Mouse (Mus musculus): ENCODE measurements around the gene Tex264.
A peak's percentile ranks its signal among the peaks of the same experiment; 100 is the strongest.
"Not testable (repeated sequence)": the region's sequence is repeated elsewhere in the genome, so short reads cannot be mapped to it uniquely, and the experiment has no call there.

Gene Tex264

GRCm38 (mm10) chr9:106664433-106664832 is 21.3 kb downstream of the Tex264 start:
- no peak for DNase-seq (ENCODE audit: low read depth)

GRCm38 (mm10) chr9:106663200-106663599 is 22.5 kb downstream of the Tex264 start:
- no peak for DNase-seq (ENCODE audit: low read depth)

GRCm38 (mm10) chr9:106659935-106660334 is 25.8 kb downstream of the Tex264 start:
- no peak for DNase-seq (ENCODE audit: low read depth)

- no peak for DNase-seq (ENCODE audit: low read depth)
These were observed 26.3 kb downstream of the Tex264 start for GRCm38 (mm10) chr9:106659441-106659840.

GRCm38 (mm10) chr9:106657592-106657991 is 28.1 kb downstream of the Tex264 start:
- no peak for DNase-seq (ENCODE audit: low read depth)

GRCm38 (mm10) chr9:106656820-106657219 is 28.9 kb downstream of the Tex264 start:
- no peak for DNase-seq (ENCODE audit: low read depth)

GRCm38 (mm10) chr9:106655884-106656720 is 29.6 kb downstream of the Tex264 start, which contains the start of gene Grm2:
TSS of gene Grm2 (minus strand) at chr9:106656082.
- DNase-seq (ENCODE audit: low read depth): no peak

GRCm38 (mm10) chr9:106652720-106653119 is 33.0 kb downstream of the Tex264 start:
- DNase-seq (ENCODE audit: low read depth): no peak

- DNase-seq (ENCODE audit: low read depth): no peak
These were observed 38.5 kb downstream of the Tex264 start for GRCm38 (mm10) chr9:106647226-106647625.

GRCm38 (mm10) chr9:106645684-106646271 is 39.9 kb downstream of the Tex264 start:
- no peak for DNase-seq (ENCODE audit: low read depth)

- no peak for DNase-seq (ENCODE audit: low read depth)
These were observed 41.9 kb downstream of the Tex264 start for GRCm38 (mm10) chr9:106643787-106644186.

- peak; percentile 62 for DNase-seq (ENCODE audit: low read depth)
These were observed 42.6 kb downstream of the Tex264 start for GRCm38 (mm10) chr9:106643128-106643527.

- DNase-seq (ENCODE audit: low read depth): no peak
These were observed 44.4 kb downstream of the Tex264 start for GRCm38 (mm10) chr9:106641346-106641745.

GRCm38 (mm10) chr9:106638154-106638553 is 47.6 kb downstream of the Tex264 start:
- no peak for DNase-seq (ENCODE audit: low read depth)

- no peak for DNase-seq (ENCODE audit: low read depth)
These were observed 53.5 kb downstream of the Tex264 start for GRCm38 (mm10) chr9:106632185-106632584.

GRCm38 (mm10) chr9:106627796-106628195 is 57.9 kb downstream of the Tex264 start:
- DNase-seq (ENCODE audit: low read depth): not testable (repeated sequence)

GRCm38 (mm10) chr9:106626282-106626681 is 59.4 kb downstream of the Tex264 start, which contains the start of gene Iqcf6:
TSS of gene Iqcf6 (plus strand) at chr9:106626582.
- no peak for DNase-seq (ENCODE audit: low read depth)

- DNase-seq (ENCODE audit: low read depth): no peak
These were observed 68.2 kb downstream of the Tex264 start for GRCm38 (mm10) chr9:106617496-106617895.

GRCm38 (mm10) chr9:106616306-106616705 is 69.4 kb downstream of the Tex264 start:
- no peak for DNase-seq (ENCODE audit: low read depth)

- no peak for DNase-seq (ENCODE audit: low read depth)
These were observed 71.1 kb downstream of the Tex264 start for GRCm38 (mm10) chr9:106614616-106615015.

- DNase-seq (ENCODE audit: low read depth): no peak
These were observed 71.8 kb downstream of the Tex264 start for GRCm38 (mm10) chr9:106613951-106614350.

GRCm38 (mm10) chr9:106610727-106611126 is 75.0 kb downstream of the Tex264 start:
- no peak for DNase-seq (ENCODE audit: low read depth)

Data from naive thymus-derived CD4-positive, alpha-beta T cell, adult 2 months (primary cell).